Mouse (Mus musculus) stomach, postnatal 0 days (tissue): ENCODE measurements around the gene Atp5k. TPM values are rescaled to one million over a fixed set of nuclear protein-coding genes. Genes with fewer than 3 reads are reported as not detected.

Experiments used
- ATAC-seq: fragments of 200-750 bp; cut with Nextera tagmentation; 2 replicates; pipeline ENCODE4 v1.8.0; 2017; ENCODE audit not compliant: low FRiP score, low TSS enrichment
- DNase-seq: peaks from one replicate; pipeline ENCODE4 v3.0.0-alpha.2; 2016; ENCODE audit warnings: low spot score
- H3K27ac ChIP-seq: fragments of 300-500 bp; sonication (generic); replicated peaks from 2 replicates; pipeline ENCODE4 v1.5.1; 2014; ENCODE audit warnings: mild to moderate bottlenecking, control low read depth
- H3K27me3 ChIP-seq: fragments of 300-500 bp; sonication (generic); 2 replicates; pipeline ENCODE4 v1.6.1; 2014; ENCODE audit warnings: low read length; ENCODE audit not compliant: control insufficient read depth, insufficient read depth
- H3K36me3 ChIP-seq: fragments of 300-500 bp; sonication (generic); 2 replicates; pipeline ENCODE4 v1.6.1; 2014; ENCODE audit warnings: low read length, mixed read lengths; ENCODE audit not compliant: control insufficient read depth, insufficient read depth
- H3K4me1 ChIP-seq: fragments of 300-500 bp; sonication (generic); replicated peaks from 2 replicates; pipeline ENCODE4 v1.6.1; 2014; ENCODE audit warnings: antibody characterized with exemption; ENCODE audit not compliant: control insufficient read depth, insufficient read depth
- H3K4me2 ChIP-seq: fragments of 300-500 bp; sonication (generic); replicated peaks from 2 replicates; pipeline ENCODE4 v1.6.1; 2014; ENCODE audit warnings: low read depth, mild to moderate bottlenecking, control low read depth, moderate library complexity
- H3K4me3 ChIP-seq: fragments of 300-500 bp; sonication (generic); 2 replicates; pipeline ENCODE4 v1.5.1; 2014; ENCODE audit warnings: low read depth, low read length, control low read depth
- H3K9ac ChIP-seq: fragments of 300-500 bp; sonication (generic); 2 replicates; pipeline ENCODE4 v1.6.1; 2014; ENCODE audit warnings: mild to moderate bottlenecking, low read length, control low read depth, mixed read lengths
- H3K9me3 ChIP-seq: fragments of 300-500 bp; sonication (generic); 2 replicates; pipeline ENCODE4 v1.6.1; 2016; ENCODE audit warnings: low read length; ENCODE audit not compliant: control insufficient read depth
- CTCF ChIP-seq: IDR thresholded peaks from 2 replicates; pipeline ENCODE4 v1.5.1; 2016; ENCODE audit warnings: antibody characterized with exemption, low read depth, mild to moderate bottlenecking, moderate library complexity
- EP300 ChIP-seq: optimal IDR thresholded peaks from 2 replicates; pipeline ENCODE3; 2016; ENCODE audit warnings: antibody characterized with exemption
- WGBS: fragments of 180-500 bp; shearing (Covaris S2); extraction: QIAGEN DNeasy Blood & Tissue Kit; methylation state at CpG from one replicate; pipeline ENCODE4 v1.1.7; 2014; 5-methylcytosine and 5-hydroxymethylcytosine counted together
- polyA plus RNA-seq: library from polyadenylated mRNA; unstranded; fragments of >200 nt; fragmentation: Nextera tagmentation; extraction: Ambion mirVana; gene quantifications from 2 replicates; pipeline ENCODE4 v1.2.1, GENCODE M21; 2015

Gene Atp5k
- polyA plus RNA-seq, 1 experiment from 2014 or later: 641 TPM

- Histone ChIP-seq H3K4me2 (no peak within 1 kb of the TSS), H3K27ac (no peak within 1 kb of the TSS), H3K9ac (no peak within 1 kb of the TSS), H3K27me3 (no peaks in the 10 kb centered on the region), H3K9me3 (no peaks in the 10 kb centered on the region), H3K4me3 (no peak within 1 kb of the TSS), H3K36me3 (no peaks in the 10 kb centered on the region), H3K4me1 (no peaks in the 10 kb centered on the region)
- no peak for ATAC-seq
- no peak for DNase-seq
- 65% methylated on average over 7 of the region's 7 CpGs for WGBS
- no peak for TF ChIP-seq EP300
- no peak for TF ChIP-seq CTCF
Measured at GRCm38 (mm10) chr5:108388201-108388600, 46.0 kb downstream of the Atp5k start, which contains the start of gene Pde6b. Pde6b (plus strand) TSS chr5:108388391.

DNA sequence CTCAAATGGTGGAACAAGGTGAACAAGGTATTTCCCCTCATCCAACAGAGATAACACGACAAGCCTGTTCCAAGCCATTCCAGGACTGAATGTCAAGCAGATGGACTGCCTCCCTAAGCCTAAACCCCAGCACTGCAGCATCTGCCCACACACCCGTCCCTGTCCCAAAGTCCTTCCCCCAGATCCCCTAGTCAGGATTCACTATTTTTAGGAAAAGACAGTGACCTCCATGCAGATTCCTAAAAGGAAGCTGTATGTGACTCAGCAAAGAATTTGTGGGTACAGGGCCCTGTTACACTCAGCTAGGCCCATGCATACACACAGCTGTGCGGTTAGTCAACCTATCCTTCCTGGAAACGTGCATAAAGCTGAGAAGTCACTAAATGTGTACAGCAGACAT, 47.8 kb downstream of the Atp5k start:
- no peak overlapping the region for H3K4me3 ChIP-seq
- H3K4me1 ChIP-seq: no peaks in the 10 kb centered on the region
- no peak for TF ChIP-seq CTCF
- TF ChIP-seq EP300: no peak
- ATAC-seq (no peak), DNase-seq (no peak)
- no peaks in the 10 kb centered on the region for H3K27me3 ChIP-seq
- no peaks in the 10 kb centered on the region for H3K36me3 ChIP-seq
- no peaks in the 10 kb centered on the region for H3K9me3 ChIP-seq
- no peak overlapping the region for H3K4me2 ChIP-seq
- no peak overlapping the region for H3K27ac ChIP-seq
- H3K9ac ChIP-seq: no peak overlapping the region
- 62% methylated on average over 4 of the region's 4 CpGs for WGBS

DNA sequence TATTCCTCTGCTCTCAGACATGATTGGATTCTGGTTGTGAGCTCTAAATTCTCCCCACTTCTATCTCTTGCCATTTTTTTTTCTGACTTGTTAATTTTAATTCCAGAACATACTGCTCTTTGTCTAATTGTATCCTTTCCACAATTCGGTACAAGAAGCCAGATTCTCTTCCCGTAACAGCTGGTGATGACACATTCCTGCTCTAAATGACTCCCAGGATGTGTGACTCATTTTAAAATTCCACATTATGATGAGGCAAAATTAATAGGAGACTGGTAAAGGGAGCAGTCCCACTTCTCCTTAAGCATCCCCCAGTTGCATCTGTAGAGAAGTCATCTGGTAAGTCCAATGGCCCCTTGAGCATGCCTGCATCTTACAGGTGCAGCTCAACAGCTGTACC, 48.6 kb downstream of the Atp5k start:
- H3K36me3 ChIP-seq: no peaks in the 10 kb centered on the region
- H3K27ac ChIP-seq: no peak overlapping the region
- DNase-seq (no peak), ATAC-seq (no peak)
- WGBS: 65% methylated on average over 2 of the region's 2 CpGs
- no peak for TF ChIP-seq CTCF
- no peak for TF ChIP-seq EP300
- H3K9me3 ChIP-seq: no peaks in the 10 kb centered on the region
- H3K4me1 ChIP-seq: no peaks in the 10 kb centered on the region
- H3K4me3 ChIP-seq: no peak overlapping the region
- no peak overlapping the region for H3K4me2 ChIP-seq
- no peaks in the 10 kb centered on the region for H3K27me3 ChIP-seq
- H3K9ac ChIP-seq: no peak overlapping the region

Other genes starting within 250 kb of the Atp5k start
- 27.6 and 27.9 TPM in 2 replicates for gene Dr1, start 165.6 kb downstream of the Atp5k start, polyA plus RNA-seq
- gene Pigg, start 121.8 kb downstream of the Atp5k start, polyA plus RNA-seq: 3.7 and 4.2 TPM in 2 replicates
- 0.08 and 0.13 TPM in 2 replicates for gene Gm42517, start 66.5 kb downstream of the Atp5k start, polyA plus RNA-seq
- 0.07 and 0.12 TPM in 2 replicates for gene Pde6b, start 46.1 kb downstream of the Atp5k start, polyA plus RNA-seq
- gene Mfsd7a, start 14.4 kb upstream of the Atp5k start, polyA plus RNA-seq: 1.1 and 1.2 TPM in 2 replicates
- gene Pcgf3, start 26.8 kb upstream of the Atp5k start, polyA plus RNA-seq: 10.0 and 11.3 TPM in 2 replicates
- 1.8 and 2.2 TPM in 2 replicates for gene Cplx1, start 115.6 kb upstream of the Atp5k start, polyA plus RNA-seq
- 36.1 and 38.3 TPM in 2 replicates for gene Gak, start 195.3 kb upstream of the Atp5k start, polyA plus RNA-seq
- 15.6 and 17.0 TPM in 2 replicates for gene Tmem175, start 195.3 kb upstream of the Atp5k start, polyA plus RNA-seq
- 5.3 and 5.9 TPM in 2 replicates for gene Idua, start 225.9 kb upstream of the Atp5k start, polyA plus RNA-seq
- gene Dgkq, start 235.2 kb upstream of the Atp5k start, polyA plus RNA-seq: 4.6 and 4.9 TPM in 2 replicates
- 0.17 and 0.22 TPM in 2 replicates for gene Slc26a1, start 241.1 kb upstream of the Atp5k start, polyA plus RNA-seq